Mouse (Mus musculus) kidney, adult 8-10 months (tissue): Measurements from ENCODE around the gene Naa35.
A peak's percentile ranks its signal among the peaks of the same experiment; 100 is the strongest.

Experiments
- DNase-seq, 2 experiments: peaks; one replicate each; pipeline ENCODE4 v3.0.0; 2022

Naa35 gene

DNA sequence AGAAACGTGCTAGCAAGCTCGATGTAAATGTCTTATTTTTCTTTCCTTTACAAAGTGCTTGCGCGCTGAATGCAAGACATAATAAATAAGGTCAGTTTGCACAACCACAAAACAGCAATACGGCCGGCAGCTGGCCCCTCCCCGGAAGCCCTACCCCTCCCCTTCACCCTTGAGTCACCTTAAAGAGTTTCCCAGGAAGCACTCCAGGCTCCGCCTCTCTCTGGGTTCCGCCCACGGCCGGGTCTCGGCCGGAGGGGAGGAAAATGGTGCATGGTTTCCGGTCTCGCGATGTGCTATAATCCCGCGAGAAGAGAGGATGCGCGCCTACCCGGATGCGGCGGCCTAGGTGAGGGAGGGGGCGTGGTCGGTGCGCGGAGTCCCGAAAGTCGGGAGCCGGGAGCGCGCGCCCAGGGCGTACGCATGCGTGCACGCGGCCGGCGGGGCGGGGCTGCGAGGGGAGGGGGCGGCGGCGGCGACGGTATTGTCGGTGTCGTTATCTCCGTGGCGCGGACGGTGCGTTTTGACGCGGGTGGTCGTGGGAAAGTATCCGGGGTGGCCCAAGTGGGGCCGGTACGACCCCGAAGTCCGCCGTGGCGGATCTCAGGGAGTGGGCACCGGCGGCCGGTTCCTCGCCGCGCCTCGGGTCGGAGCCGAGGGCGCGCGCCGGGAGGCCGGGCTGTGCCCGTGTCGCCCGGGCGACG, at the start of gene Naa35, which contains the start of gene Agtpbp1:
Gene Naa35, plus strand, starts transcription at position 313 of the 701 bp plus-strand sequence.
Gene Agtpbp1, minus strand, starts transcription at position 281 of the 701 bp plus-strand sequence.
- DNase-seq: peak; percentile 99 to 100

DNA sequence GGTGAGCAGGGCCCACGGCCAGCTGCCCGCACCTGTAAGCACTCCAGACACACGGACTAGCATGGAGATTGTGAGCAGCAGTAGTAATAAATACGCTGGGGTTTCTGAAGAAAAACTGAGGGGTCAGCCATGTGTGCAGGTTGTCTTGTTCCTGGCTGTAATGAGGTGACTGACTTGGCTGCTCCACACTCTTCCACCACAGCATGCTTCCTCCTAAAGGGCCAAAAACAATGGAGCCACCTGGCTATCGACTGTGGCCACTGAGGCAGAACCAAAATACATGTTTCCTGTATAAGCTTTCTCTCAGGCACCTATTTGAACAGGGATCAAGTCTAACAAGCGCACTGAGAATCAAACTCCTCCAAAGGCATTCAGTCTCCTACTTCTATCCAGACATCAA, 49.3 kb upstream of the Naa35 start:
- DNase-seq: no peak

DNA sequence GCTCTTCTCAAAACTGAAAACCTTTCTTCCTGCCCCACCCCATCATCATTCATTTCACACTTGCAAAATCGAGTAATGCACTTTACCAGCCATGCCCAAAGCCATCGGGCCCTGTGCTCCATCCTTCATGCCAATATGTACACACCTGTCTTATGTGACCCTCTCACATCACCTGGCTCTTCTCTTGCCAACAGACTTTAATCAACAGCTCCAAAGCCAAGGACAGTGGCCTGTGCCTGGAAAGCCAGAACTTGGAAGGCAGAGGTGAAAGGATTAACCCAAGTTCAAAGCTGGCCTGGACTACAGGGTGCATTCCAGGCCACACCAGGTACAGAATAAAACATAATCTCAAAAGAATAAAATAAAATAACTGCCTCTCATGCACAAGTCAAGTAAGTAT, 48.4 kb upstream of the Naa35 start:
- DNase-seq: no peak

DNA sequence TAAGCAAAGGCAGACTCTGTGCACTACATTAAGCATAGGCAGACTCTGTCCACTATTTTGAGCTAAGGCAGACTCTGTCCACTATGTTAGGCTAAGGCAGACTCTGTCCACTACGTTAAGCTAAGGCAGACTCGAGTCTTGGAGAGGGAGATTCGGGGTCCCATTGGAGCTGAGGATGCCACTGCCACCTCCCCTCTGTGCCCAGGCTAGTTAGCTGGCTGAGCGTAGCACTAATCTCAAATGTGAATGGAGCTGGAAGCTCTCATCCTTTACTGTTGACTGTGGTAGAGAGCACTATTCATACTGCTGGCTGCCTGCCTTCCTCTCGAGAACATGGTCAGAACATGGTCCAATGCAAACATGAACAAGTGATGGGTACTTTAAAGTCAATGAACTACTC, 46.4 kb upstream of the Naa35 start:
- no peak for DNase-seq

DNA sequence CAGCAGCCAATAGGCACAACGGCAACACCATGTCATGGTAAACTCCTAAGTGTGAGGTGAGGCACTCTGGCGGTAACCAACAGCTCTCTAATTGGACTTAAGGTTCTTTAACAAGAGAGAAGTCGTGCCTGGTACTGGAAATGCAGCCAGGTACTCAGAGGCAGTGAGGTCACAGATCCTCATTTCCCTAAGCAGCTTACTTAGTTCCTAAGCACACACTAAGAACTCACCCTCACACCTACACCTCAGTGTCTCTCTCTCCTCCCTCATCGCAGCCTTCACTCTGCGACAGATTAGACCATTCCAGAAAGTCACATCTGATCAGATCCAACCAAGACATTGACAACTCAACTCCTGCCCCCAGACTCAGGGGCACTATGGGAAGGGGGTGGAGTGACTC, 45.0 kb upstream of the Naa35 start:
- DNase-seq: no peak

DNA sequence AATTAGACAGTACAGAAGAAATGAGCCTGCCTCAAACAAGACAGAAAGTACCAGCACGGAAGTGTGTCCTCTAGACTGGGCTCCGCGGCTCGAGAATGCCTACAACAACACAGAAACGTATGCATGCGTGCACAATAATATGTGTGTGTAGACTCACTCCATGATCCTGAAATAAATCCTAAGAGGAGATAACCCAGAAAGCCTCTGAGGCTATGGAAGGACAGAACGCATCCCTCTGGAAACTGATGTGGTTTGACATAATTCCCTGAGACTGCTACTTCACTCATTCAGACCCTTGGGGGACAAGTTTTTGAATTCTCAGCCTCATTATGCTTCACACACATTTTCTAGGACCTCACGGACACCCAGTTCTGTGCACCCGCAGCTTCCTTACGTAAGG, 42.6 kb upstream of the Naa35 start:
- DNase-seq: no peak

DNA sequence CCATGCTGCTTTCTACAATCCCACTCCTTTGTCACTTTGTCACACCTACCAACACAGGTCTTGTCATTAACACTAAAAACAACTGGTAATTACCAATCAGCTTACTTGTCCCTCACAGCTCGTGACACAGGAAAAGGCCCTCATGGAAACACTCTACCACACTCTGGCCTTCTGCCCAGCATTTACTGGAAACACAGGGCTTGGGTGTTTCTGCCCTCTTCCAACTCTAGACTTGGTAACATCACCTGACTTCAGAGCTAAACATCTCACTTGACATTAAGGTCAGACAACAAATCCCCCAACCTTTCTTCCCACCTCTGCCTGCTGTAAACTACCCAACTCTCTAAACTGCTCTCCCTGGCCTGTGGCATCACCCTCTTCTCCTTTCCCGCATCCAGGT, 38.0 kb upstream of the Naa35 start:
- DNase-seq: peak; percentile 16 to 47

DNA sequence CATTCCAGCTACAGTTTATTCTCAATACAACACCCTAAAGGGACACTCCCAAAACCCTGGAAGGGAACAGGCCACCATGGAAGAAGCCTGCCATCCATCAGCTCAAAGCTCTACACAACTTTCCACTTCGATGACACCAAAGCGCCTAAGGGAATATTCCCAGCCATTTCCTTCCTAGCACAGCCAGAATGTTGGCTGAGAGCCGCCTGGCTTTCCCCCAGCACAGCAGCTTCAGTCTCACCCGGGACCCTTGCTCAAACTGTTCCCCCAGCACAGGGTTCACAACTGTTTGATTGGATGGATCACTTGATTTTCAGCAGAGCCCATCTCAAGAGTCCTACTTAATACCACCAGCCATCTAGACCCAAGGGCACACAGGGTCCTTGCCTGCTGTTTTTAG, 37.3 kb upstream of the Naa35 start:
- peak; percentile 29 for DNase-seq

DNA sequence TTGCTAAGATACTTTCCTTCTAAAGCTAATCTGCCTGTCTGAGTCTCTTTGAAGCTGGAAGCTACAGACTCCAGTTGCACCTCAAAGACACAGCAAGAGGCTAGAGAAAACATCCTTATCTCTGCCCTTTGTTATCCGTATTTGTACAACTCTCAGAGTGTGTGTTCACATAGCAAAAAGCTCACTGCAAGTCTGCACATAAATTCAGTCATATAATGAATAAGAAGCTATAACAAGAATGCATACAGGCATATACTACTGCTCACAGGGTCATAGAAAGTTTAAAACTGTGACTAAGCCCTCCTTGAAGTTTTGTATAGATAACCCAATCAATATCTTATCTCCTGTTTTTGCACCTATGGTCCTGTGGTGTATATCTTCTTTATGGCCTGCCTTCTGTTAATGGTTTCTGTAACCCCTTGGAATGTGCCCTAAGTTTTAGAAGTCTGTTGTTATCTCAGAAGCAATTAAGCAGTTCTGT, 35.7 kb upstream of the Naa35 start:
- no peak for DNase-seq

DNA sequence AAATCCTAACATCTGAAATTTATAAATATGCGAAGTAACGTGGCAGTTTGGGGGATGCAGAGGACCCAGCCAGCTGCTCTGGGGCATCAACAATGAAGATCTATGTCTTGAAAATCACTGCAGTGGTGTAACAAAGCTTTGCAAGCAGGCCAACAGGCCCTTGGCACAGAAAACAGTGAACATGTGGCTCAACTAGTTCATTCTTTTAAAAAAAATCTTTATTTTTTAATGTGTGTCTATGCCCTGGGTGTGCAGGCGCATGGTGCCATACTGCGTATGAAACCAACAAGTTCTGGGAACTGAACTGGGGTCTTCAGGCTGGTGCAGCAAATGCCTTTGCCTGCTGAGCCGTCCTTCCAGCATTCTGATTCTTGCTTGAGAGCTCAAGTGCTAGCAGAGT, 32.8 kb upstream of the Naa35 start:
- DNase-seq: no peak

DNA sequence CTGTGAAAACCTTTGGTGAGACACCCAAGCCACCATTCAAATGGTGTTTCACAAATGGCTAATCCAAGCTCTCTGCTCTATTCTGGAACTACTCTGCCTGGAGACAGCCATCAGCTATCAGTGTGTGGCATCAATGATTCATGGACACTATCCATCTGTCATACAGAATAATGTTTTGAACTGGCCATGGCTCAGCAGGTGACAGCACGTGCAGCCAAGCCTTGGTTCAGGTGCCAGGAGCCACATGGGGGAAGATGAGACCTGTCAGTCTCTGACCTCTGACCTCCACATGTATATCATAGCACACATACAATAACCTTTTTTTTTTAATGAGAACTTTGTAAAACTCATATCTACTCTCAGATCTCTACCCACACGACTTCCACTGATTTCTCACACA, 32.3 kb upstream of the Naa35 start:
- no peak for DNase-seq

DNA sequence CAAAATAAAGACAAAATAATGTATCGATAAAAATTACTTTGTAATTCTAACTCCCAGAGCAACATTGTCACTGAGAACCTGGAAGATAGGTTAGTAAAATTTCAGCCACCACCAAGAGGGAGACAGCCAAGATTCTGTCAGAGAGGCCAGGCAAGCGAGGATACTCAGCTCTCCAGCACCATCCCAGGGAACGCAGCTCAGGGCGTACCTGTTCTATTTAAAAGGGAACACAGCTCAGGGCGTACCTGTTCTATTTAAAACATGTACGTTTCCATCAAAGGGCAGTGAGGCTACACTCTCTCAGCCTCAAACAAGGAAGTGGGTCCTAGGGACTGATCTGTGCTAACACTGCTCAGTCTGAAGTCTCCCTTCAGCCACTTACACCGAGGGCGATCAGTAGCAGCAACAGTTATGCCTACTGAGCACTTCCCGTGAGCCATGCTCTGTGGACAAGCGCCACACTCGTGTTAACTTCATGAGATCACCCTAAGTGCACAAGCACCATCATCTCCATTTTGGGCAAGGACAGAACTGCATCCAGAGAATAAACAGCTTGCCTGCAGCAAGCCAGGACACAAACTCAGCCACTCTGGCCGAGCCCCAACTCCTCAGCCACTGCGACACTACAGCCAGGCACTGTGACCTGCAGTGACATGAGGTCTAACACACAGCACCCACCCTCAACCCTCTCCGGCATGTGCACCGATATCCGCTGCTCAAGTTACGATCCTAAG, 30.1 kb upstream of the Naa35 start:
- no peak for DNase-seq

DNA sequence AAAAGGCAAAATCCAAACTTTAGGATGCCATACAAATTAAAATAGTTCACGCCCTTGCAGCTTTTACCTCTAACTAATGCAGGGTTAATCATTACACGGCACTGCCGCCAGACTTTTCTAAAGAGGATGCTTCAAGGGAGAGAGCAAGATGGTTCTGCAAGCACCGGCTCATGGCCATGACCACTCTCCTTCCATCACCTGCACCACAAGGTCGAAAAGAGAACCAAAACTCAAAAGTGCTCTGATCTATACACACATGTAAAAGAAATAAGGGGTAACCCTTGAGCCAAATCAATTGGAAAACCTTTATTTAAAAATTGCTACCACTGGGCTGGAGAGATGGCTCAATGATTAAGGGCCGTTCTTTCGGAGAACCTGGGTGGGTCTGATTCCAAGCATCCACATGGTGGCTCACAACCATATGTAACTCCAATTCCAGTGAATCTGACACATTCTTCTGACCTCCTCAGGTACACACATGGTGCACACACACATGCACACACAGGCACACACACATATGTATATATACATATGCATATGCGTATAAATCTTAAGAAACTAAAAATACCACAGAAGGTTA, 29.4 kb upstream of the Naa35 start:
- peak in 1 of 2 experiments; percentile 7 for DNase-seq

DNA sequence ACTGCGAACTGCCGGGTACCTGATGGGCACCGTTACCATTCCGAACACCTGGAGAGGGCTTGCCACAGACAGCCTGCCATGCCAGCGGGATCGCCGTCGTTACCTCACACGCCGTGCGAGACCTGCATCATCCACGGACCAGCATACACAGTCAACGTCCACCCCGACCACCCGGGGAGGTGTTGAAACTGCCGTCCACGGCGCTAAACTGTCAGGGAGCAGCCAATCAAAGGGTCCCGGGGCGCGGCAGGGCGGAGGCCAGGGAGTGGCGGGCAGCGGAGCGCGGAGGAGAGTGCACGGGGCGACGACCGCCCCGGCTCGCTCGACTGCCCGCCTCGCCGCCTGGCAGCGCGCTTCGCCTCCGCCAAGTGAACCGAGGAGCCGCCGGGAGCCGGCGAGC, 28.4 kb upstream of the Naa35 start:
- peak; percentile 42 to 48 for DNase-seq

DNA sequence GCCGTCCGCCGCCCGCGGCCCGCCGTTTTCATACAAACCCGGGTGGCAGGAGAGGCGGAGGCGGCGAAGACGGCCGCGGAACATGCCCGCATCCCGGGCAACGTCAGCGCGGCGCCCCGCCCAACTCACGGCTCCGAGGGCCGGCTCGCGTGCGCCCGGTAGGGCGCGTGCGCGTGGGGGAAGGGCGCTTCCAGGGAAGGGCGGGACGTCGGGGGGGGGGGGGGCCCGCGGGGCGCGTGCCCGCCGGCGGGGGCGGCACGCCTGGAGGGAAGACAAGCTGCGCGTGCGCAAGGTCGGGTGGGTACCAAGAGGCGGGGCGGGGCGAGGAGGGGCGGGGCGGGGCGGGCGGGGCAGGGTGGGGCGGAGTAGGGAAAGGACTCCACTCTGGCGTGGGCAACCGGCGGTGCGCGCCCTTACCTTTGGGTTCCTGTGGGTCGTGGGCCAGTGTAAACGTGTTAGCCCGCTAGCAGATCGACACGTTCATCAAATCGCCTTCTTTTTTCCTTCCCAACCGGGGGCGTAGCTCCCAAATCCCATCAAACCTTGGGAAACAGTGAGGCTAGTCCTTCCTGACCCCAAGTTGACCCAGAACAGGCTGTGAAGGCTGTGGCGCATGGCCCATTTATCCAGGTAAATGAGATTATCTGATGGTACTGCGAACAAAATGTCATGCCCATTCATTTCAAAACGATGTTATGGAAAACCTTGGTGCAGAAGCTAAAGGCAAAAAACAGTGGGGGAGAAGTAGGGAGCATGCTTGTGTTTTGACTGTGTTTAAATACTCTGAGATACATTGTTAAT, 27.7 kb upstream of the Naa35 start:
- peak; percentile 79 to 80 for DNase-seq

DNA sequence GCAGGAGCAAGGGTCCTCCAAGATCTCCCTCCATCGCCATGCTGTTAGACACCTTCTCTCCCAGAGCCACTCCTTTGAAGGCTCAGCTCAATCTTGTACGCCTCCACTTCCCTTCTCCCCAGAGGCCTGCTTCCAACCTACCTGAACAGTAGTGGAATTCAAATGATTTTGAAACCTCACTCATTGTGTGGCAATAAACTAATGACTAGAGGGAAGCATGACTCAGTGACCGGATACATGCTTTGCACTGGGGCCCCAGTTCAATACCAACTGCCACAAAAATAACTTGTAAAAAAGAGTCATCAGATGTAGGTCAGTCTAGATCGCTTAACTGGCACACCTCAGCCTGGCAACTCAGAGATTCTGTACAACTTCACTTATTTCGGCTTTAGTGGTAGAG, 26.3 kb upstream of the Naa35 start:
- DNase-seq: no peak

DNA sequence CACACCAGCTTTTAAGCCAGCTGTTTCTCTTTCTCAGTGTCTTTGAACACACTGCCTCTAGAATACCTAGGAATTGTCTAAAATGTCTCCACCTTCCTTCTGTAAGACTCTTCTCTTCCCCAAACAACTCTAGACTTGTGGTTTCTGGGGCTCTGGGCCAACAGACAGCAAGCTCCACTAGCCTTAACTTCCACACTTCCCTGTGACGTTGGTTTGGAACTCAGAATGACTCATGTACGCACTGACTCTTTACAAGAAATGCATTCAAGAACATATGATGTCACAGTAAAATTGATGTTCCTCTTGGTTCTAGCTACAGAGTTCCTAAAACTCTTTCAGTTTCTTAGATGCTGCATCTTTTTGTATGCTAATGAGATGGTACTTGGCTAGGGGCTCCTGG, 22.6 kb upstream of the Naa35 start:
- no peak for DNase-seq

DNA sequence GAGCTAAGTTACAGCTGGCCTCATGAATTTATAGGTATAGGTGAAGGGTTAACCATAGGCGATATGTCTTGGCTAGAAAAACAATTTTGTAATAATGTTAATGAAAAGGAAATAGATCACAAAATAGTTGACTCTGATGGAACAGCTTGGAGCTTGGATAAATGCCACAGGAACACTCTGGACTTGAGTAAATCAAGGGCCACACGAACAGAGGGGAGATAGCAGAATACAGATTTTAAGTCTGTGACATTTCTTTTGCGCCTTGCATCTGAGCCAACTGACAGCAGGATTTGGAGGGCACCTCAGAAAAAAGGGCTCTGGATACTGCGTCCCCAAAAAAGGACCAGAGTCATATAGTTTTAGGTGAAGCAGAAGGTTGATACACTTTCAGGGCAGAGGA, 20.6 kb upstream of the Naa35 start:
- no peak for DNase-seq

DNA sequence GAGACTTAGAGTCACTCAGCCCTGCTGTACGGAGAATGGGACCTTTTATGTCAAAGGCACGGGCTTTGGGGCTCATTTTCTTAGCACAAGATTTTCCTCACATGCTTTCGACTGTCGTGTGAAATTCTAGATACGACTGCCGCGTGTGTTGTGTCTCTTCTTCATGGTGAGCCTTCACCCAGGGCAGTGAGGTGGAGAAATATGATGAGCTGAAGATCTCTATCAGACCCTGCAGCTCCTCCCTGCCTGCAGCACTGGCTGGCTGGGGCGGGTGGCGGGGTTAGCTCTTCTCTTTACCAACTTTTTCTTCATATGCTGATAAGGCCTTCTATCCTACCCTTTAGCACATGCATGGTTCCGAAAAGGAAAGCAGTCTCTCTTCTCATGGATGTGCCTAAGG, 20.1 kb upstream of the Naa35 start:
- DNase-seq: no peak

DNA sequence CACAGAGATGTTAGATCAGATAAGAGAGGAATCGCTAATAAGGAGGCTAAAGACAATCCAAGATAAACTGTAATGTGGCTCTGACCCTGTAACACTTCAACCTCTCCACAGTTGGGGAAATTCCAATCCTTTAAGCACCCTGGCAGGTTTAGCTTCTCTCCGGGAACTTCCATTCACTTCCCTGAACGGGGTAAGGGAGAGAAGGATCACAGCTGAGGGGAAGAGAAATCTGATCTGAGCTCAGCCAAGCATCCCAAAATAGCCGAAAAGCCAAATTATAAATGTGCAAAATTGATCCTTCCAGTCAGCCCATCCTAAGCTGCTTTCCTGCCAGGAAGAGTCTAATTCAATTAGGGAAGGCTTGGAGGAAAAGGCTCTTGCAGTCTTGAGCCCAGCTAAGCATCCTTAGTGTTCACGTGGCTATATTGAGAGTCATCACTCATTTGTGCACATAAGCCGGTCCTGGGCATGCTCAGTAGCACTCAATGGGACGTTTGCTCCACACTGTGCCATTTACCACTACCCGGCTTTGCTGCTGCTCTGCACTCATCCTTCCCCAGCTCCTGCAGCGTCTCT, 19.0 kb upstream of the Naa35 start:
- no peak for DNase-seq

DNA sequence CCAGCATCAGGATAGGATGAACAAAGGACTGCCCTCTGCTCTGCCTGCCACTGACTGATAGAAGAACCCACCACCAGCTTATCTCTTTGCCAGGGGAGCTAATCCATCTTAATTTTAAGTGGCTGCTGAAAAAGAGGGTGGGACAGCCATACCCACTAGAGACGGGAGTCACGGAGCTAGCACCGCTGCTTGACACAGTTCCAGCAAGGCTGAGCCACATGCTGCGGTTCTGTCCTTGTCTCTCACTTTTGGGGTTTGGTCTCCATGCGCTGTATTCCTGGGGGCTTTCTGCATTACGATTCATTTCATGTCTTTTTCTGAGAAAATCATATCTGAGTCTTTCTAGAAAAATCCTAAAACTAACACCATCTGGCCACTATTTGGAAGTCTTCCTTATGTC, 14.0 kb upstream of the Naa35 start:
- DNase-seq: no peak

DNA sequence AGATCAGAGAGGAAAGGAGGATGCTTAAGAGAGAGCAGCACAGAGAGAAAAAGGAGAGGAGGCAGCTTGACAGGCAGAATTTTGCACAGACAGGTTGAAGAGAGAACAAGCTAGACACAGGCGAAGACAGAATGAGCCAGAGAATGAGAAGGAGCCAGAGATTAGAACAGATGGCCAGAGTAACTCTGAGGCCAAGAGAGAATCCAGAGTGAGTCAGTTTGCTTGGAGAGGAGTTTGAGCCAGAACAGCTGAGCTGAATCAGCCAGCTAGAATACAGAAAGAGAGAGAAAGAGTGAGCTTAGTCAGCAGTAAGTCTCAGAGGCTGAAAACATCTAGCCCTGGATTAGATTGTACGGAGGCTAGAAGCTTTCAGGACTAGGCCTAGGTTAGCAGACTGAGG, 12.5 kb upstream of the Naa35 start:
- no peak for DNase-seq

DNA sequence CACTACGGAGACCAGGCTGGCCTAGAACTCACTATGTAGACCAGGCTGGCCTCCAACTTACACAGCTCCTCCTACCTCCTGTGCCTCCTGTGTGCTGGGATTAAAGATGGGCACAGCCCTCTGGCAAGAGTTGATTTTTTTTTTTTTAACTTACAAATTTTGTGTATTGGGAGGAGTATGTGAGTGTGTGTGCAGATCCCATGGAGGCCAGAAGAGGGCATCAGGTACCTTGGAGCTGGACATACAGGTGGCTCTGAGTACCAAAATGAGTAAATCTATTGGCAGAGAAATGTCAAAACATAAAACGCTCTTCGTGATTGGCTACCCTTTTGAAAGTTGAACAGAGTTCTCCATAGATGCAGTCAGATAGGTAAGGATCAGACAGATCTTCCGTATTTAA, 4.1 kb upstream of the Naa35 start:
- no peak for DNase-seq
